Mouse (Mus musculus): ENCODE measurements around the gene Pecr.
"Not testable (repeated sequence)": the region's sequence is repeated elsewhere in the genome, so short reads cannot be mapped to it uniquely, and the experiment has no call there.

- not testable (repeated sequence) for TF ChIP-seq CTCF (IDR thresholded peaks at IDR 0.05; ENCODE audit: borderline replicate concordance, control insufficient read depth, extremely low read depth, insufficient read depth, low read length, poor library complexity); POLR2A (IDR thresholded peaks at IDR 0.05; ENCODE audit: control insufficient read depth, extremely low read depth, insufficient read depth, low read length, poor library complexity)
These were observed 35.8 kb downstream of the Pecr start for GRCm38 (mm10) chr1:72248226-72248737.
